Mouse (Mus musculus): ENCODE measurements at regions not wholly inside any gene's neighbourhood (a gene's known extent, or its start where the extent isn't known, plus 50 kb on each side); places are given as distances from the start of the nearest gene placed in this dataset.
"Not testable (repeated sequence)": the region's sequence is repeated elsewhere in the genome, so short reads cannot be mapped to it uniquely, and the experiment has no call there.

GRCm38 (mm10) chr7:47830124-47830523, 151.8 kb downstream of the Mrgpra4 start:
- Histone ChIP-seq H3K9ac (ENCODE audit: low read depth, low read length) (no peak overlapping the region), H3K27ac (replicated peaks; ENCODE audit: insufficient read depth, low read depth, low read length) (no peak overlapping the region), H3K4me1 (ENCODE audit: control insufficient read depth, insufficient read depth, low read length) (no peaks in the 10 kb centered on the region), H3K4me3 (ENCODE audit: insufficient read depth, low read depth, low read length) (no peak overlapping the region), H3K36me3 (ENCODE audit: control insufficient read depth, insufficient read depth, low read length) (no peaks in the 10 kb centered on the region), H3K27me3 (ENCODE audit: control insufficient read depth, insufficient read depth, low read length) (no peaks in the 10 kb centered on the region), H3K79me2 (ENCODE audit: control insufficient read depth, insufficient read depth, low read length) (no peaks in the 10 kb centered on the region)
- WGBS = 33% methylated on average over 2 of the region's 2 CpGs
- no peak for DNase-seq (ENCODE audit: extremely low read depth, low read depth, low spot score)
- TF ChIP-seq POLR2A (IDR thresholded peaks at IDR 0.05; ENCODE audit: extremely low read depth, insufficient read depth, low read length) (no peak), CTCF (IDR thresholded peaks at IDR 0.05; ENCODE audit: low read depth, low read length) (no peak)

GRCm38 (mm10) chr7:47781373-47781772, 180.2 kb upstream of the Mrgpra3 start:
- Histone ChIP-seq H3K36me3 (ENCODE audit: control insufficient read depth, insufficient read depth, low read length) (no peaks in the 10 kb centered on the region), H3K27me3 (ENCODE audit: control insufficient read depth, insufficient read depth, low read length) (no peaks in the 10 kb centered on the region), H3K79me2 (ENCODE audit: control insufficient read depth, insufficient read depth, low read length) (no peaks in the 10 kb centered on the region), H3K4me3 (ENCODE audit: insufficient read depth, low read depth, low read length) (no peak overlapping the region), H3K27ac (replicated peaks; ENCODE audit: insufficient read depth, low read depth, low read length) (no peak overlapping the region), H3K9ac (ENCODE audit: low read depth, low read length) (no peak overlapping the region), H3K4me1 (ENCODE audit: control insufficient read depth, insufficient read depth, low read length) (no peaks in the 10 kb centered on the region)
- no peak for DNase-seq (ENCODE audit: extremely low read depth, low read depth, low spot score)
- 70% methylated on average over 6 of the region's 6 CpGs for WGBS
- TF ChIP-seq CTCF (IDR thresholded peaks at IDR 0.05; ENCODE audit: low read depth, low read length) = 0 out of 2 replicates have a peak, but pooled peaks have one; percentile 4
- TF ChIP-seq POLR2A (IDR thresholded peaks at IDR 0.05; ENCODE audit: extremely low read depth, insufficient read depth, low read length) = no peak

- H3K36me3 ChIP-seq (ENCODE audit: control insufficient read depth, insufficient read depth, low read length) = no peaks in the 10 kb centered on the region
- WGBS = 51% methylated on average over 3 of the region's 3 CpGs
Observed at GRCm38 (mm10) chr7:47747528-47747927, 146.4 kb upstream of the Mrgpra3 start.

GRCm38 (mm10) chr7:47740064-47740463, 138.9 kb upstream of the Mrgpra3 start:
- not testable (repeated sequence) for H3K27ac ChIP-seq (replicated peaks; ENCODE audit: insufficient read depth, low read depth, low read length); DNase-seq (ENCODE audit: extremely low read depth, low read depth, low spot score); H3K4me3 ChIP-seq (ENCODE audit: insufficient read depth, low read depth, low read length); H3K79me2 ChIP-seq (ENCODE audit: control insufficient read depth, insufficient read depth, low read length); H3K27me3 ChIP-seq (ENCODE audit: control insufficient read depth, insufficient read depth, low read length); H3K4me1 ChIP-seq (ENCODE audit: control insufficient read depth, insufficient read depth, low read length); H3K36me3 ChIP-seq (ENCODE audit: control insufficient read depth, insufficient read depth, low read length); H3K9ac ChIP-seq (ENCODE audit: low read depth, low read length)
- WGBS = 81% methylated on average over 2 of the region's 2 CpGs

More at GRCm38 (mm10) chr7:47747528-47747927, 146.4 kb upstream of the Mrgpra3 start:
- no peak overlapping the region for H3K9ac ChIP-seq (ENCODE audit: low read depth, low read length)
- H3K4me3 ChIP-seq (ENCODE audit: insufficient read depth, low read depth, low read length) = no peak overlapping the region
- H3K4me1 ChIP-seq (ENCODE audit: control insufficient read depth, insufficient read depth, low read length) = no peaks in the 10 kb centered on the region
- TF ChIP-seq POLR2A (IDR thresholded peaks at IDR 0.05; ENCODE audit: extremely low read depth, insufficient read depth, low read length) (no peak), CTCF (IDR thresholded peaks at IDR 0.05; ENCODE audit: low read depth, low read length) (no peak)
- H3K79me2 ChIP-seq (ENCODE audit: control insufficient read depth, insufficient read depth, low read length) = no peaks in the 10 kb centered on the region
- H3K27ac ChIP-seq (replicated peaks; ENCODE audit: insufficient read depth, low read depth, low read length) = no peak overlapping the region
- no peak for DNase-seq (ENCODE audit: extremely low read depth, low read depth, low spot score)
- no peaks in the 10 kb centered on the region for H3K27me3 ChIP-seq (ENCODE audit: control insufficient read depth, insufficient read depth, low read length)

GRCm38 (mm10) chr7:47691121-47691520, 89.9 kb upstream of the Mrgpra3 start:
- Histone ChIP-seq H3K27ac (replicated peaks; ENCODE audit: insufficient read depth, low read depth, low read length) (no peak overlapping the region), H3K4me1 (ENCODE audit: control insufficient read depth, insufficient read depth, low read length) (no peaks in the 10 kb centered on the region), H3K9ac (ENCODE audit: low read depth, low read length) (no peak overlapping the region), H3K27me3 (ENCODE audit: control insufficient read depth, insufficient read depth, low read length) (no peaks in the 10 kb centered on the region), H3K79me2 (ENCODE audit: control insufficient read depth, insufficient read depth, low read length) (no peaks in the 10 kb centered on the region), H3K4me3 (ENCODE audit: insufficient read depth, low read depth, low read length) (no peak overlapping the region), H3K36me3 (ENCODE audit: control insufficient read depth, insufficient read depth, low read length) (no peaks in the 10 kb centered on the region)
- WGBS = 60% methylated on average over 2 of the region's 2 CpGs
- DNase-seq (ENCODE audit: extremely low read depth, low read depth, low spot score) = no peak
- TF ChIP-seq POLR2A (IDR thresholded peaks at IDR 0.05; ENCODE audit: extremely low read depth, insufficient read depth, low read length) = no peak

- no peak overlapping the region for H3K4me3 ChIP-seq (ENCODE audit: insufficient read depth, low read depth, low read length)
- WGBS = 80% methylated on average over 2 of the region's 2 CpGs
- no peak overlapping the region for H3K27ac ChIP-seq (replicated peaks; ENCODE audit: insufficient read depth, low read depth, low read length)
- TF ChIP-seq CTCF (IDR thresholded peaks at IDR 0.05; ENCODE audit: low read depth, low read length) (no peak), POLR2A (IDR thresholded peaks at IDR 0.05; ENCODE audit: extremely low read depth, insufficient read depth, low read length) (no peak)
- H3K79me2 ChIP-seq (ENCODE audit: control insufficient read depth, insufficient read depth, low read length) = no peaks in the 10 kb centered on the region
- no peaks in the 10 kb centered on the region for H3K36me3 ChIP-seq (ENCODE audit: control insufficient read depth, insufficient read depth, low read length)
- H3K4me1 ChIP-seq (ENCODE audit: control insufficient read depth, insufficient read depth, low read length) = no peaks in the 10 kb centered on the region
- no peaks in the 10 kb centered on the region for H3K27me3 ChIP-seq (ENCODE audit: control insufficient read depth, insufficient read depth, low read length)
- H3K9ac ChIP-seq (ENCODE audit: low read depth, low read length) = no peak overlapping the region
- no peak for DNase-seq (ENCODE audit: extremely low read depth, low read depth, low spot score)
Observed at GRCm38 (mm10) chr7:47676999-47677398, 75.8 kb upstream of the Mrgpra3 start.
